Mouse (Mus musculus): Measurements from ENCODE around the gene Rarg.

Gene Rarg

GRCm38 (mm10) chr15:102256431-102257201 lies 701 bp downstream of the Rarg start:
- DNase-seq: no peak

DNA sequence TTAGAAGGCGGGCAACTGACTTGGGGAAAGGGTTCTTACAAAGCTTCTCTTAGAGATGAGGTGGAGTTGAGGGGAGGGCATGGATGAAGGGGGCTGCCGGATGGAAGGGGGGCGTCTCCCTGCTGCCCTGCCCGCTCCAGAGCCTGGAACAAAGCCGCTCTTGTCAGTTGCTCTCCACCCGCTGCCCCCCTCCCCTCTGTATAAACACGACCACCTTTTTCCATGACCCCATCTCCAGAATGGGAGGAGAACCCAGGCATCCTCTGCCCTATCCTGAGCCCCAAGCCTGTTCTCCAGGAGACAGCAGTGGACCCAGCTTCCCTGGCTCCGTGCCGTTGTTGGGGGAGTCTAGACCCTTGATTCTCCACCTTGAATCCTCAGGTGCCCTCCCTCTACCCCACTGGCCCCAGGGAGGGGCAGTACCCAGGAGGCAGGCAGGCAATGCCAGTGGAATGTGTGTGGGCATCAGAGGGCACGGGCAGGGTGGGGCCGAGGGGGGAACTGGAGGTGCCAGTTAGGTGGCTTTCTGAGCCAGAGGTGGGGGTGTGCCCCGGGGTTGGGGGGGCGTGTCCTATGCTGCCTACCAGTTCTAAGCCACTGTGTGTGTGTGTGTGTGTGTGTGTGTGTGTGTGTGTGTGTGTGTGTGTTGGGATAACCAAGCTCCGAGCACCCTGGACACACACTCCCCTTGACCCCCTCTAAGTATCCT lies 1.6 kb downstream of the Rarg start:
- peak; percentile 54 for DNase-seq

DNA sequence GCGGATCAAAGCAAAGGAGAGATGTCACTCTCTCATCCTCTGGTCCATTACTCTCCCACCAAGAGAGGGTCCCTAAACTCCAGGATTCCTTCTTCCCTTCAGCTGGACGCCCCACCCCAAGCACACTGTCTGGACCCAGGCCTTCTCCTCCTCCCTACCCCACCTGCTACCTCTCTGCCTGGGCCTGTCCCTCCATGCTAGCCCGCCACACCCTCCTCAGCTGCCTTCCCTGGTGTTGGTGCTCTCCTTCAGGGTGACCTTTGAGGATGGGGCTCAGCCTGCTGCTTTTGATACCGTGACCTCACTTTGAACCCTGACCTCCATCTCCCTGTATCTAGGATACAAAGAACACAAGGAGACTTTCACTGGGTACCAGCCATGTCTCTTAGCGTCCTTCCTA lies 6.8 kb downstream of the Rarg start:
- no peak for DNase-seq

- no peak for DNase-seq
Measured at GRCm38 (mm10) chr15:102249967-102250366, 7.3 kb downstream of the Rarg start.

GRCm38 (mm10) chr15:102249251-102249691 lies 8.0 kb downstream of the Rarg start:
- no peak for DNase-seq

DNA sequence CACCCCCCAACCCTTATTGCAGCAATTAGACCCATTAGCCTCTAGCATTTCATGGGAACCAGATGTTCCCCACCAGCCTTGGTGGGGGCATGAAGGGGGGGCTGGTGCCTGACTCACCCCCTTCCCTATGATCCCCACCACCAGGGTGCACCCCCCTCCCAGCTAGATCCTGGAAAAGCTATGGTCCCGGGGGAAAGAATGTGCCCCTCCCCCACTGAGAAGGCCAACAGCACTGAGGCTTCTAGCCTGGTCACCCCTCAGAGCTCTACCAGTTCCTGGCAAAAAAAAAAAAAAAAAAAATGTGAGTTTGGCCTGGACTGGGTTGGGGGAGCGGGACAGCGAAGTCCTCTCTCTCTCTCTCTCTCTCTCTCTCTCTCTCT lies 8.5 kb downstream of the Rarg start:
- no peak for DNase-seq

DNA sequence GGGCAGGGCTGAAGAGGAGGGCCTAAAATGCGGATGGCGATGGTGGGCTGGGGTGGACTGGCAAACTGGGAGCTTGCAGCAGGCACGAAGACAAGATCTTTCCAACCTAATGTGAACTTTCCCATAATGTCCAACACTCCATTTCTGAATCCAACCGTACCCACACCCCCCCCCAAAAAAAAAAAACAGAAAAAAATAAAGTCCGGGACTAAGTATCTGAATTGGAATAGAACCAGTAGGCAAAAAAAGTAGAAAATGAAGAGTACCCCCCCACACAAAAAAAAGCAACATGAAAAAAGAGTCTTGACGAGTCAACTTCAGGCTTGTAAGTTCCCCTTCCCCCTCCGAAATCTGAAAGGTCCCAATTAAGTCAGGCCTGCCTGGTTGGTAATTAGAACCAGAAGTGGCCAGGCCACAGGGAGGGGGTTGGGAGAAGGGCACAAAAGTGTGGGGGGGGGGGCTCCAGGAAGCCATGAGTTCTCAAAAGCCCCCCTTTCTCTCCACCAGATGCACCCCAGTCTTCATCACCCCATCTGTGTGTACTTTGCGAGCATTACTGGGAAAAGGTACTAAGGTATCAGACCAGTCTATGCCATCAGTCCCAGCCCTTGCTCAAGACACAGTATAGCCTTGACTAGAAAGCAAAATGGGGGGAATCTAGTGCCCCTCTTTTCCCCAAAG lies 9.0 kb downstream of the Rarg start:
- no peak for DNase-seq

GRCm38 (mm10) chr15:102247252-102248130 lies 9.8 kb downstream of the Rarg start:
- DNase-seq: peak; percentile 83

DNA sequence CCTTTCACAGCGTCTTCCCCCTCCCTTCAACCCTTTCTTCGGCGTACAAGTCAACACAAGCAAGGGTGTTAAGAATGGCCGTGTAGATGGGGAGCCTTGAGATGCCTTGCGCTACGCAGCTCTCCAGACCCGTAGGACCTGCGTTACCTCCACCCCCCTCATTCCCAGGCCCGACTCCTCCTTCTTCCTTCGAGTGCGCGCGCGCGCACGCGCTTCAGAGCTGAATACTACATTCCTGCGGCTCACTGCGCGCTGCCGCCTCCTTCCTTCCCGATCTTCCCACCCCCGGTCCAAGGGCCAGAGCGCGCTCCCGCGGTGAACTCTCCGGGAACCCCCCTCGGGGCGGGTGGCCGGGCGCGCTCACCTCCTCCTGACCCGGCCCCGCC lies 10.5 kb downstream of the Rarg start:
- DNase-seq: peak; percentile 98

DNA sequence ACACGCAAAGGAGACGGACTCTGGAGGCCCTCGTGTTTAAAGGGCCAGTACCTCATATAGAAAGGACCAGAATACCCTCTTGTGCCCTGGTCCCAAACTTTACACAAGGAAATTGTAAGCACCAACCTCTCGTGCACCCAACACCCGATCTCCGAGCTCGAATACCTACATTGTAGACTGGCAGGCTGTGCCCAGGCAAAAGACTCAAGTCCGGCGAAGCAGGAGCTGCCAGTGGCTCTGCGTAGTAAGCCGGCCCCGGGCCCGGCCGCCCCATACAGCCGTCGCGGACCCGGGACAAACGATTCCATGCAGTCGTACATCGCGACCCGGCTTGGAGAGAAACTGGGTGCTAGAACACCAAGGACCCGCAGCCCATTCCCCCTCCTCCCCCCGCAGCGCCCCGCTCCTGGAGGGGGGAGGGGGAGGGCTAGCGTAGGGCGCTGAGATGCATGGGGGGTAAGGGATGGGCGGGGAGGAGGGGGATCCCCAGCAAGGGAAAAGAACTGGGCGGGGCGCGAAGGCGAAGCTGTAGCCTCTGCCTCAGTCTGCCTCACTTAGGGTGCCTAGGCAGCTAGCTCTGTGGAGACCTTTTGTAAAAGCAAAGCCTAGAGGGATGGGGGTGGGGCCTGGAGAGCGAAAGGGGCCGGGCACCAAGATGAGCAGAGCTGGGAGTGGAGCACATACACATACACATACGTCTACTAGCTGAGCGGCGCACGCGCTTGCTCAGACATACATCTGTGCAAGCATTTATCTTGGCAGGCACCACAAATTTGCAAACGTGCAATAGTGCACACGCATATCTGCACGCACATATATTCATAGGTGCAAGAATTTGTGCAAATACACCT lies 11.2 kb downstream of the Rarg start:
- DNase-seq: peak; percentile 79

DNA sequence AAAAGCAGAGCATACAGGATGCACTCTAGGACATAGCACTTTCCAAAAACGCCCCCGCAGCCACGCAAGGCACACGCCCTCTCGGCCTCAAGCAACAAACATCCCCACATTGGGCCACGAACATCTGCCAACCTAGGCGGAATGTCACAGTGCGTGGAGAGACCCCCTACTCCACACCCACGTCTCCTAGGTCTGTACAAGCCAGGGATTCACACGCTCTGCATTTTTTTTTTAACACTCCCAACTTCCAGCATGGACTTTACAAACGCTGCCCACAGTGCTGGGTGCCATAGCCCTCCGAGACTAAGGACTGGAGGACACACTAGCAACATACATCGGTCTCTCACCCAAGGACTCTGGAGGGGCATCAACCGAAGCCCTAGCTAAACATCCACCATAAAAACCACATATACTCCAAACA lies 11.8 kb downstream of the Rarg start:
- DNase-seq: no peak

GRCm38 (mm10) chr15:102244306-102245191 lies 12.8 kb downstream of the Rarg start:
- DNase-seq: no peak

GRCm38 (mm10) chr15:102243229-102244190 lies 13.8 kb downstream of the Rarg start:
- DNase-seq: peak; percentile 62

- DNase-seq: no peak
Measured at GRCm38 (mm10) chr15:102242404-102243228, 14.7 kb downstream of the Rarg start.

GRCm38 (mm10) chr15:102240607-102241006 lies 16.7 kb downstream of the Rarg start:
- peak; percentile 62 for DNase-seq

DNA sequence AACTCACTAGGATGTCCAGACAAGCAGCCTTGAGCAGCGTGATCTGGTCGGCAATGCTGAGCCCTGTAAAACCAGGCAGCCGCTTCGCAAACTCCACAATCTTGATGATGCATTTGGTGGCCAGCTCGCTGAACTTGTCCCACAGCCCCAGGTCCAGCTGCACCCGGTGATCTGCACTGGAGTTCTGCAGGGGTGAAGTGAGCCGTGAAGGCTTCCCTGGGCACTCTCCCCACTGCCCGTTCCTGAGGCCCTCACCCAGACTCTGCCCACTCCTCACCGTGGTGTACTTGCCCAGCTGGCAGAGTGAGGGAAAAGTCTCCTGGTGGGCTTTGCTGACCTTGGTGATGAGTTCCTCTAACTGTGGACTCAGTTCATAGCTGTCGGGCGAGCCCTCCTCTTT lies 17.5 kb downstream of the Rarg start:
- no peak for DNase-seq

DNA sequence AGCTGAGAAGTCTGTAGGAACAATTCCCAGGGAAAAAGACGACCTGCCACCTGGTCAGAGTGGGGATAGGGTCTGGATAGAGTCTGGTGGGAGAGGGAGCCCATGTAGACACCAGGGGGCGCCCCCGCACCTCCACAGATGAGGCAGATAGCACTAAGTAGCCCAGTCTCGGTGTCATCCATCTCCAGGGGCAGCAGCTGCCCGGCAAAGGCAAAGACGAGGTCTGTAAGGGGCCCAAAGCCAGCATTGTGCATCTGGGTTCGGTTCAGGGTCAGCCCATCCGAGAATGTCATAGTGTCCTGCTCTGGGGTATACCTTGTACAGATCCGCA lies 18.1 kb downstream of the Rarg start:
- DNase-seq: peak; percentile 71

GRCm38 (mm10) chr15:102238543-102239259 lies 18.6 kb downstream of the Rarg start:
- DNase-seq: no peak
